Mouse (Mus musculus): ENCODE measurements at regions not wholly inside any gene's neighbourhood (a gene's known extent, or its start where the extent isn't known, plus 50 kb on each side); places are given as distances from the start of the nearest gene placed in this dataset.

GRCm38 (mm10) chr16:49278478-49278877, 221.2 kb downstream of the Myh15 start:
- H3K4me3 ChIP-seq, result no peak overlapping the region
- WGBS, result 6% methylated on average over 2 of the region's 2 CpGs
- H3K36me3 ChIP-seq, result no peaks in the 10 kb centered on the region
- no peaks in the 10 kb centered on the region for H3K4me1 ChIP-seq
- no peaks in the 10 kb centered on the region for H3K9me3 ChIP-seq
- DNase-seq (ENCODE audit: low spot score), result no peak
- H3K27ac ChIP-seq, result no peak overlapping the region
- H3K27me3 ChIP-seq (ENCODE audit: insufficient read depth, poor library complexity, severe bottlenecking), result no peaks in the 10 kb centered on the region

- Histone ChIP-seq H3K4me1 (no peaks in the 10 kb centered on the region), H3K9me3 (no peaks in the 10 kb centered on the region), H3K27ac (no peak overlapping the region), H3K36me3 (no peaks in the 10 kb centered on the region), H3K27me3 (ENCODE audit: insufficient read depth, poor library complexity, severe bottlenecking) (no peaks in the 10 kb centered on the region), H3K4me3 (no peak overlapping the region)
- WGBS, result 86% methylated on average over 4 of the region's 4 CpGs
- DNase-seq (ENCODE audit: low spot score), result no peak
Measured at GRCm38 (mm10) chr16:49288096-49288714, 230.9 kb downstream of the Myh15 start.

- no peak overlapping the region for H3K27ac ChIP-seq
- 69% methylated on average over 10 of the region's 10 CpGs for WGBS
- no peaks in the 10 kb centered on the region for H3K36me3 ChIP-seq
- no peak overlapping the region for H3K4me3 ChIP-seq
- DNase-seq (ENCODE audit: low spot score), result no peak
- no peaks in the 10 kb centered on the region for H3K4me1 ChIP-seq
- H3K27me3 ChIP-seq (ENCODE audit: insufficient read depth, poor library complexity, severe bottlenecking), result no peaks in the 10 kb centered on the region
- no peaks in the 10 kb centered on the region for H3K9me3 ChIP-seq
Measured at GRCm38 (mm10) chr16:49289200-49290079, 232.2 kb downstream of the Myh15 start.

- H3K4me3 ChIP-seq, result no peak overlapping the region
- DNase-seq (ENCODE audit: low spot score), result no peak
- no peaks in the 10 kb centered on the region for H3K36me3 ChIP-seq
- H3K27me3 ChIP-seq (ENCODE audit: insufficient read depth, poor library complexity, severe bottlenecking), result no peaks in the 10 kb centered on the region
- 87% methylated on average over 6 of the region's 6 CpGs for WGBS
- no peaks in the 10 kb centered on the region for H3K4me1 ChIP-seq
- H3K27ac ChIP-seq, result no peak overlapping the region
- H3K9me3 ChIP-seq, result no peaks in the 10 kb centered on the region
Measured at GRCm38 (mm10) chr16:49303612-49304307, 246.5 kb downstream of the Myh15 start.

- Histone ChIP-seq H3K36me3 (no peaks in the 10 kb centered on the region), H3K4me3 (no peak overlapping the region), H3K4me1 (no peaks in the 10 kb centered on the region), H3K27ac (no peak overlapping the region), H3K9me3 (no peaks in the 10 kb centered on the region), H3K27me3 (ENCODE audit: insufficient read depth, poor library complexity, severe bottlenecking) (no peaks in the 10 kb centered on the region)
- no peak for DNase-seq (ENCODE audit: low spot score)
- WGBS, result 71% methylated on average over 2 of the region's 2 CpGs
Measured at GRCm38 (mm10) chr16:49304354-49304753, 247.1 kb downstream of the Myh15 start.

GRCm38 (mm10) chr16:49317061-49317460, 259.8 kb downstream of the Myh15 start:
- Histone ChIP-seq H3K4me3 (no peak overlapping the region), H3K4me1 (no peaks in the 10 kb centered on the region), H3K9me3 (no peaks in the 10 kb centered on the region), H3K36me3 (no peaks in the 10 kb centered on the region), H3K27me3 (ENCODE audit: insufficient read depth, poor library complexity, severe bottlenecking) (no peaks in the 10 kb centered on the region), H3K27ac (no peak overlapping the region)
- no peak for DNase-seq (ENCODE audit: low spot score)
- 76% methylated on average over 2 of the region's 2 CpGs for WGBS

GRCm38 (mm10) chr16:49319047-49319678, 261.9 kb downstream of the Myh15 start:
- Histone ChIP-seq H3K36me3 (no peaks in the 10 kb centered on the region), H3K27me3 (ENCODE audit: insufficient read depth, poor library complexity, severe bottlenecking) (no peaks in the 10 kb centered on the region), H3K4me1 (no peaks in the 10 kb centered on the region), H3K9me3 (no peaks in the 10 kb centered on the region), H3K4me3 (no peak overlapping the region), H3K27ac (no peak overlapping the region)
- WGBS, result 76% methylated on average over 4 of the region's 4 CpGs
- no peak for DNase-seq (ENCODE audit: low spot score)

GRCm38 (mm10) chr16:49319774-49320173, 262.5 kb downstream of the Myh15 start:
- no peaks in the 10 kb centered on the region for H3K9me3 ChIP-seq
- H3K4me3 ChIP-seq, result no peak overlapping the region
- no peak overlapping the region for H3K27ac ChIP-seq
- no peaks in the 10 kb centered on the region for H3K27me3 ChIP-seq (ENCODE audit: insufficient read depth, poor library complexity, severe bottlenecking)
- 80% methylated on average over 5 of the region's 5 CpGs for WGBS
- H3K36me3 ChIP-seq, result no peaks in the 10 kb centered on the region
- no peak for DNase-seq (ENCODE audit: low spot score)
- no peaks in the 10 kb centered on the region for H3K4me1 ChIP-seq

- H3K27ac ChIP-seq, result no peak overlapping the region
- H3K4me3 ChIP-seq, result no peak overlapping the region
- H3K36me3 ChIP-seq, result no peaks in the 10 kb centered on the region
- no peak for DNase-seq (ENCODE audit: low spot score)
- no peaks in the 10 kb centered on the region for H3K27me3 ChIP-seq (ENCODE audit: insufficient read depth, poor library complexity, severe bottlenecking)
- 81% methylated on average over 1 of the region's 1 CpGs for WGBS
- no peaks in the 10 kb centered on the region for H3K4me1 ChIP-seq
- H3K9me3 ChIP-seq, result no peaks in the 10 kb centered on the region
Measured at GRCm38 (mm10) chr16:49321951-49322350, 264.7 kb downstream of the Myh15 start.

GRCm38 (mm10) chr16:49330725-49331386, 273.6 kb downstream of the Myh15 start:
- Histone ChIP-seq H3K9me3 (no peaks in the 10 kb centered on the region), H3K4me1 (no peaks in the 10 kb centered on the region), H3K27me3 (ENCODE audit: insufficient read depth, poor library complexity, severe bottlenecking) (no peaks in the 10 kb centered on the region), H3K4me3 (no peak overlapping the region), H3K36me3 (no peaks in the 10 kb centered on the region), H3K27ac (no peak overlapping the region)
- 78% methylated on average over 5 of the region's 5 CpGs for WGBS
- no peak for DNase-seq (ENCODE audit: low spot score)

GRCm38 (mm10) chr16:49332107-49332722, 274.9 kb downstream of the Myh15 start:
- DNase-seq (ENCODE audit: low spot score), result no peak

GRCm38 (mm10) chr16:49335916-49336315, 278.6 kb downstream of the Myh15 start:
- H3K4me1 ChIP-seq, result no peaks in the 10 kb centered on the region
- no peaks in the 10 kb centered on the region for H3K9me3 ChIP-seq
- H3K36me3 ChIP-seq, result no peaks in the 10 kb centered on the region
- no peak overlapping the region for H3K4me3 ChIP-seq
- WGBS, result 37% methylated on average over 2 of the region's 2 CpGs
- H3K27ac ChIP-seq, result no peak overlapping the region
- no peak for DNase-seq (ENCODE audit: low spot score)
- no peaks in the 10 kb centered on the region for H3K27me3 ChIP-seq (ENCODE audit: insufficient read depth, poor library complexity, severe bottlenecking)

More at GRCm38 (mm10) chr16:49332107-49332722, 274.9 kb downstream of the Myh15 start:
- H3K36me3 ChIP-seq, result no peaks in the 10 kb centered on the region
- no peaks in the 10 kb centered on the region for H3K4me1 ChIP-seq
- H3K4me3 ChIP-seq, result no peak overlapping the region
- no peaks in the 10 kb centered on the region for H3K9me3 ChIP-seq
- 78% methylated on average over 5 of the region's 5 CpGs for WGBS
- H3K27me3 ChIP-seq (ENCODE audit: insufficient read depth, poor library complexity, severe bottlenecking), result no peaks in the 10 kb centered on the region
- H3K27ac ChIP-seq, result no peak overlapping the region

Data from heart, embryonic 10.5 days (tissue).